Mouse (Mus musculus): Measurements from ENCODE around the gene Mark1. TPM values are rescaled to one million over a fixed set of nuclear protein-coding genes. Genes with fewer than 3 reads are reported as not detected.

The Mark1 gene
- total and polyA plus RNA-seq, 3 experiments, result 0.16 TPM; not detected in 2

DNA sequence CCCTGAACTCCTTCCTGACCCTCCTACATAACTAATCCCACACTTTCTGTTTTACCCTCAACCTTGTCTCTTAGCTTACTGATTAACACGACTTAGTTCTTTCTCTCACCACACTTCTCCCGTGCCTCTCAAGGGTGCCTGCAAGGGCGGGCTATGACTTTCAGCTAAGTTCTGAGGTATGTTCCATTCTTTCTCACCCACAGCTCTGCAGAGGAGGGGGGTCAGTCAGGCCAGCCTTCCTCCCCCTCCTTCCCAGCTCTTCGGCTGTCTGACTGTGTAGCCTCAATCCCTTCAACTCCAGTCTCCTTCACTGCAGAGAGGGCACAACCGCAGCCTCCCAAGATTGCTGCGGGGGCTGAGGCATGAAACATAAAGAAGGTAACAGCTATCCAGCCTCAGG is 120.5 kb downstream of the Mark1 start:
- DNase-seq (ENCODE audit: low spot score) (no peak), ATAC-seq (ENCODE audit: extremely low read depth, insufficient number of reproducible peaks, low FRiP score, poor library complexity, severe bottlenecking) (no peak)
- H3K9me3 ChIP-seq (replicated peaks), result no peaks in the 10 kb centered on the region; the same call in 1 of the 2 replicates
- H3K36me3 ChIP-seq (replicated peaks), result no peaks in the 10 kb centered on the region
- H3K4me1 ChIP-seq (ENCODE audit: insufficient read depth, low read depth, low read length), result no peaks in the 10 kb centered on the region
- TF ChIP-seq POLR2AphosphoS5 (IDR thresholded peaks at IDR 0.05; ENCODE audit: insufficient replicate concordance, low read depth, low read length), result no peak
- no peak for TF ChIP-seq GATA2 (IDR thresholded peaks at IDR 0.05; ENCODE audit: borderline replicate concordance, low read depth, low read length)
- TF ChIP-seq TAL1 (conservative IDR thresholded peaks at IDR 0.05; ENCODE audit: low read depth, low read length), result no peak
- no peak for TF ChIP-seq CTCF (IDR thresholded peaks at IDR 0.05; ENCODE audit: low read depth, low read length)
- no peak for TF ChIP-seq GATA1 (IDR thresholded peaks at IDR 0.05; ENCODE audit: borderline replicate concordance, low read length)
- no peak overlapping the region for H3K4me3 ChIP-seq (ENCODE audit: low read depth, low read length)
- H3K27me3 ChIP-seq (ENCODE audit: insufficient read depth, low read length), result no peaks in the 10 kb centered on the region

- TF ChIP-seq POLR2AphosphoS5 (IDR thresholded peaks at IDR 0.05; ENCODE audit: insufficient replicate concordance, low read depth, low read length) (no peak), TAL1 (conservative IDR thresholded peaks at IDR 0.05; ENCODE audit: low read depth, low read length) (no peak), CTCF (IDR thresholded peaks at IDR 0.05; ENCODE audit: low read depth, low read length) (no peak), GATA2 (IDR thresholded peaks at IDR 0.05; ENCODE audit: borderline replicate concordance, low read depth, low read length) (no peak), GATA1 (IDR thresholded peaks at IDR 0.05; ENCODE audit: borderline replicate concordance, low read length) (no peak)
- DNase-seq (ENCODE audit: low spot score) (no peak), ATAC-seq (ENCODE audit: extremely low read depth, insufficient number of reproducible peaks, low FRiP score, poor library complexity, severe bottlenecking) (no peak)
- Histone ChIP-seq H3K36me3 (replicated peaks) (no peaks in the 10 kb centered on the region), H3K4me3 (ENCODE audit: low read depth, low read length) (no peak overlapping the region), H3K4me1 (ENCODE audit: insufficient read depth, low read depth, low read length) (no peaks in the 10 kb centered on the region), H3K9me3 (replicated peaks) (no peaks in the 10 kb centered on the region), H3K27me3 (ENCODE audit: insufficient read depth, low read length) (no peaks in the 10 kb centered on the region)
Observed at GRCm38 (mm10) chr1:184877306-184877705, 122.1 kb downstream of the Mark1 start.

- Histone ChIP-seq H3K27me3 (ENCODE audit: insufficient read depth, low read length) (peaks cover 3% of the 10 kb centered on the region; the same call in 1 of the 2 replicates), H3K4me1 (ENCODE audit: insufficient read depth, low read depth, low read length) (no peaks in the 10 kb centered on the region), H3K4me3 (ENCODE audit: low read depth, low read length) (no peak overlapping the region), H3K9me3 (replicated peaks) (no peaks in the 10 kb centered on the region), H3K36me3 (replicated peaks) (no peaks in the 10 kb centered on the region)
- ATAC-seq (ENCODE audit: extremely low read depth, insufficient number of reproducible peaks, low FRiP score, poor library complexity, severe bottlenecking) (no peak), DNase-seq (ENCODE audit: low spot score) (no peak)
- TF ChIP-seq GATA1 (IDR thresholded peaks at IDR 0.05; ENCODE audit: borderline replicate concordance, low read length), result no peak
- no peak for TF ChIP-seq TAL1 (conservative IDR thresholded peaks at IDR 0.05; ENCODE audit: low read depth, low read length)
- TF ChIP-seq GATA2 (IDR thresholded peaks at IDR 0.05; ENCODE audit: borderline replicate concordance, low read depth, low read length), result no peak
- TF ChIP-seq POLR2AphosphoS5 (IDR thresholded peaks at IDR 0.05; ENCODE audit: insufficient replicate concordance, low read depth, low read length), result no peak
- TF ChIP-seq CTCF (IDR thresholded peaks at IDR 0.05; ENCODE audit: low read depth, low read length), result no peak
Observed at GRCm38 (mm10) chr1:184873910-184874309, 125.5 kb downstream of the Mark1 start.

DNA sequence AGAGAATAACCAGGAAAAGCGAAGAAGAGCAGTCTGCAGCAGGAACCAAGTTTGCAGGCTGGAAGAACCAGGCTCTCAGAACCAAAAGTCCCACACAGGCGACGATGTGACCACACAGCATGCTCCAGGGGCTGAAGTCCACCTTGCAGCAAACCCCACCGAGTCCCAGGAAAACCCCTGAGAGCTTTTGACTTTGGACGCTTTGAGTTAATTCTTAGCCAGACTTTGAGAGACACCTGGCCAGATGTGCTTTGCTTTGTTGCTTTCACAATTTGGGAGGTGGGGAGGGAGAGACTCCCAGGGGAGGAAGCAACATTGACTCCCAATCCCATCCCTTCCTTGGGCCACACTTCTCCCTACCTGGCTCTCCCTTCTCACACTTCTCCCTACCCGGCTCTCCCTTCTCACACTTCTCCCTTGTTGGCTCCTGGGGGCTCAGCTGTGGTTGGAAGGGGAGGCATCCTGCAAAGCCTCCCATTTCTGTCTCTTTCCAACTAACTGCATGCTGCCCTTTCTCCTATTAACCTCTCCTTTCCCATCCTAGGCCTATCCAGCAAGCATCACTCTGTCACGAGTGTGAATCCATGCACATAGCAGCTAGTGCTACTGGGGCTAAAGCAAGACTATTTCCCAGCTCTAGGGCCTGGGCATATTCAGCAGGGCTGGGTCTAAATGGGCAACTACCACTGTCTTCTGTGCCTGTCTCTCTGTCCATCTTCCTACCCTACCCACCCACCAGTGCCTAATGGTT is 127.1 kb downstream of the Mark1 start:
- Histone ChIP-seq H3K9me3 (replicated peaks) (no peaks in the 10 kb centered on the region), H3K4me3 (ENCODE audit: low read depth, low read length) (no peak overlapping the region), H3K36me3 (replicated peaks) (no peaks in the 10 kb centered on the region), H3K4me1 (ENCODE audit: insufficient read depth, low read depth, low read length) (no peaks in the 10 kb centered on the region), H3K27me3 (ENCODE audit: insufficient read depth, low read length) (peaks cover 8% of the 10 kb centered on the region)
- ATAC-seq (ENCODE audit: extremely low read depth, insufficient number of reproducible peaks, low FRiP score, poor library complexity, severe bottlenecking) (no peak), DNase-seq (ENCODE audit: low spot score) (no peak)
- TF ChIP-seq TAL1 (conservative IDR thresholded peaks at IDR 0.05; ENCODE audit: low read depth, low read length) (no peak), POLR2AphosphoS5 (IDR thresholded peaks at IDR 0.05; ENCODE audit: insufficient replicate concordance, low read depth, low read length) (no peak), GATA2 (IDR thresholded peaks at IDR 0.05; ENCODE audit: borderline replicate concordance, low read depth, low read length) (no peak), CTCF (IDR thresholded peaks at IDR 0.05; ENCODE audit: low read depth, low read length) (no peak), GATA1 (IDR thresholded peaks at IDR 0.05; ENCODE audit: borderline replicate concordance, low read length) (no peak)

GRCm38 (mm10) chr1:184871506-184871905 is 127.9 kb downstream of the Mark1 start:
- no peak overlapping the region for H3K4me3 ChIP-seq (ENCODE audit: low read depth, low read length)
- no peaks in the 10 kb centered on the region for H3K9me3 ChIP-seq (replicated peaks)
- H3K36me3 ChIP-seq (replicated peaks), result no peaks in the 10 kb centered on the region
- peaks cover 9% of the 10 kb centered on the region for H3K27me3 ChIP-seq (ENCODE audit: insufficient read depth, low read length)
- TF ChIP-seq CTCF (IDR thresholded peaks at IDR 0.05; ENCODE audit: low read depth, low read length), result no peak
- TF ChIP-seq TAL1 (conservative IDR thresholded peaks at IDR 0.05; ENCODE audit: low read depth, low read length), result no peak
- TF ChIP-seq GATA2 (IDR thresholded peaks at IDR 0.05; ENCODE audit: borderline replicate concordance, low read depth, low read length), result no peak
- no peak for TF ChIP-seq GATA1 (IDR thresholded peaks at IDR 0.05; ENCODE audit: borderline replicate concordance, low read length)
- no peak for TF ChIP-seq POLR2AphosphoS5 (IDR thresholded peaks at IDR 0.05; ENCODE audit: insufficient replicate concordance, low read depth, low read length)
- H3K4me1 ChIP-seq (ENCODE audit: insufficient read depth, low read depth, low read length), result no peaks in the 10 kb centered on the region
- no peak for DNase-seq (ENCODE audit: low spot score)
- no peak for ATAC-seq (ENCODE audit: extremely low read depth, insufficient number of reproducible peaks, low FRiP score, poor library complexity, severe bottlenecking)

- peaks cover 10% of the 10 kb centered on the region for H3K27me3 ChIP-seq (ENCODE audit: insufficient read depth, low read length)
- no peak for ATAC-seq (ENCODE audit: extremely low read depth, insufficient number of reproducible peaks, low FRiP score, poor library complexity, severe bottlenecking)
Observed at GRCm38 (mm10) chr1:184870646-184871385, 128.6 kb downstream of the Mark1 start.

More at GRCm38 (mm10) chr1:184870646-184871385, 128.6 kb downstream of the Mark1 start:
- Histone ChIP-seq H3K9me3 (replicated peaks) (no peaks in the 10 kb centered on the region), H3K4me1 (ENCODE audit: insufficient read depth, low read depth, low read length) (no peaks in the 10 kb centered on the region), H3K36me3 (replicated peaks) (no peaks in the 10 kb centered on the region), H3K4me3 (ENCODE audit: low read depth, low read length) (no peak overlapping the region)
- TF ChIP-seq TAL1 (conservative IDR thresholded peaks at IDR 0.05; ENCODE audit: low read depth, low read length) (no peak), GATA2 (IDR thresholded peaks at IDR 0.05; ENCODE audit: borderline replicate concordance, low read depth, low read length) (no peak), POLR2AphosphoS5 (IDR thresholded peaks at IDR 0.05; ENCODE audit: insufficient replicate concordance, low read depth, low read length) (no peak), GATA1 (IDR thresholded peaks at IDR 0.05; ENCODE audit: borderline replicate concordance, low read length) (no peak), CTCF (IDR thresholded peaks at IDR 0.05; ENCODE audit: low read depth, low read length) (no peak)
- DNase-seq (ENCODE audit: low spot score), result no peak

Data from G1E (cell line).